Mouse (Mus musculus) C2C12 (cell line): Measurements from ENCODE around the gene Mbip. TPM values are rescaled to one million over a fixed set of nuclear protein-coding genes. Genes with fewer than 3 reads are reported as not detected.

Experiments used
- H3K27me3 ChIP-seq: one replicate; pipeline ENCODE4 v1.6.1; 2011; ENCODE audit not compliant: control insufficient read depth, insufficient read depth, insufficient read length
- H3K36me3 ChIP-seq: one replicate; pipeline ENCODE4 v1.6.1; 2011; ENCODE audit not compliant: control insufficient read depth, insufficient read depth
- H3K4me3 ChIP-seq: one replicate; pipeline ENCODE4 v1.5.1; 2011; ENCODE audit warnings: mild to moderate bottlenecking, control low read depth; ENCODE audit not compliant: poor library complexity, insufficient read depth, severe bottlenecking
- H3K79me2 ChIP-seq: one replicate; pipeline ENCODE4 v1.6.1; 2011; ENCODE audit not compliant: control insufficient read depth, insufficient read depth
- H3K79me3 ChIP-seq: one replicate; pipeline ENCODE4 v1.6.1; 2011; ENCODE audit warnings: low read depth, control low read depth
- H3ac ChIP-seq: one replicate; pipeline ENCODE3; 2011; ENCODE audit warnings: low read depth; ENCODE audit not compliant: control insufficient read depth, insufficient read length
- CEBPB ChIP-seq: IDR thresholded peaks from one replicate; pipeline ENCODE4 v1.6.1; 2011; ENCODE audit warnings: low read depth, mild to moderate bottlenecking, control low read depth, moderate library complexity
- CTCF ChIP-seq: IDR thresholded peaks from one replicate; pipeline ENCODE4 v1.5.1; 2011; ENCODE audit not compliant: control insufficient read depth, insufficient read depth, insufficient read length
- FOSL1 ChIP-seq: IDR thresholded peaks from one replicate; pipeline ENCODE4 v1.8.0; 2011; ENCODE audit warnings: mild to moderate bottlenecking, low read length; ENCODE audit not compliant: poor library complexity, insufficient read depth, severe bottlenecking
- MAX ChIP-seq: IDR thresholded peaks from one replicate; pipeline ENCODE4 v1.6.1; 2011; ENCODE audit warnings: mild to moderate bottlenecking, control low read depth
- MYOD1 ChIP-seq: IDR thresholded peaks from one replicate; pipeline ENCODE4 v1.6.1; 2011; ENCODE audit warnings: low read depth; ENCODE audit not compliant: control insufficient read depth, insufficient read length
- MYOG ChIP-seq: IDR thresholded peaks from one replicate; pipeline ENCODE4 v1.6.1; 2011; ENCODE audit not compliant: control insufficient read depth, insufficient read length; ENCODE audit errors: extremely low read depth
- USF1 ChIP-seq: IDR thresholded peaks from one replicate; pipeline ENCODE4 v1.6.1; 2011; ENCODE audit warnings: low read depth, mild to moderate bottlenecking, control low read depth, moderate library complexity
- polyA plus RNA-seq: library from polyadenylated mRNA; unstranded; fragments of >200 nt; fragmentation: generic; extraction: Trizol; gene quantifications from one replicate; pipeline ENCODE4 v1.2.1, GENCODE M21; 2012; ENCODE audit warnings: missing spikeins

Gene Mbip
- polyA plus RNA-seq, 1 experiment = 4.6 TPM

DNA sequence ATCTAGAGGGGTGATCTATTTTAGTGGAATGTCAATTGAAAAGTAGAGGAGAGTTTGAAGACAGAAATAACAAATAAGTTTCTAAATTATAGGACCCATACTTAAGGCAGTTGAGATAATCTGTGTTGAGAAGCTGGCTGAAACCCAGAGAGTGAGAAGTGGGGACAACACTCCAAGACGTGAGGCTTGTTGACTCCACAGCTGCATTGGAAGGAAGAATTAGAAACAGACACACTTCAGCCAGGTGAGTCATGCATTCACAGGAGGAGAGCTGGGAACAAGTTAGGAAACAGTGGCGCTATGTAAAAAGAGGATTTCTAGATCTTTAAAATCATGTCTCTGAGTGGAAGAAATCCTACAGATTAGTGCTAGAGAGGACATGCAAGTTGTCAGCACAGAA lies 12.2 kb downstream of the Mbip start:
- Histone ChIP-seq H3ac (no peak overlapping the region), H3K27me3 (no peaks in the 10 kb centered on the region), H3K36me3 (peaks cover 57% of the 10 kb centered on the region), H3K79me3 (no peaks in the 10 kb centered on the region), H3K79me2 (no peaks in the 10 kb centered on the region), H3K4me3 (no peak overlapping the region)
- TF ChIP-seq CEBPB = no peak
- no peak for TF ChIP-seq FOSL1
- no peak for TF ChIP-seq USF1
- TF ChIP-seq MYOD1 = no peak

DNA sequence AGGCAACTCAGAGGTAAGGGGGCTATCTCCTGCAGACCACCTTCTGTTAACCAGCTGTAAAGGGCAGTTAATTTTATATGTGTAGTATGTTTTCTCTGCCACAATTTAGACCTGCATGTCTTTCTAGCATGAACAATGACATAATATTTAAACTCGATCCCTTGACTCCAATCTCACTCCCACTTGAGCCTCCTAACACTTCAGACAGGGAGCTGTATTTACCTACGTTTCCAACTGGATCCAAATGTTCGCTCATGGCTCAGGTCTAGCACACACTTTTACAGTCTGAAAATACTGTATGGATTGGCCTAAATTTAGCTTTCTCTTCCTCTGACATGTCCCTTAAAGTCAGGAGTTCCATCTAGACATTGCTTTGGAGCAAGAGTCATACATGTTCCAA lies 13.2 kb downstream of the Mbip start:
- H3K27me3 ChIP-seq = no peaks in the 10 kb centered on the region
- peaks cover 56% of the 10 kb centered on the region for H3K36me3 ChIP-seq
- H3K4me3 ChIP-seq = no peak overlapping the region
- H3ac ChIP-seq = no peak overlapping the region
- TF ChIP-seq CEBPB (no peak), FOSL1 (no peak), CTCF (no peak), MYOD1 (no peak)
- no peaks in the 10 kb centered on the region for H3K79me2 ChIP-seq
- H3K79me3 ChIP-seq = no peaks in the 10 kb centered on the region

DNA sequence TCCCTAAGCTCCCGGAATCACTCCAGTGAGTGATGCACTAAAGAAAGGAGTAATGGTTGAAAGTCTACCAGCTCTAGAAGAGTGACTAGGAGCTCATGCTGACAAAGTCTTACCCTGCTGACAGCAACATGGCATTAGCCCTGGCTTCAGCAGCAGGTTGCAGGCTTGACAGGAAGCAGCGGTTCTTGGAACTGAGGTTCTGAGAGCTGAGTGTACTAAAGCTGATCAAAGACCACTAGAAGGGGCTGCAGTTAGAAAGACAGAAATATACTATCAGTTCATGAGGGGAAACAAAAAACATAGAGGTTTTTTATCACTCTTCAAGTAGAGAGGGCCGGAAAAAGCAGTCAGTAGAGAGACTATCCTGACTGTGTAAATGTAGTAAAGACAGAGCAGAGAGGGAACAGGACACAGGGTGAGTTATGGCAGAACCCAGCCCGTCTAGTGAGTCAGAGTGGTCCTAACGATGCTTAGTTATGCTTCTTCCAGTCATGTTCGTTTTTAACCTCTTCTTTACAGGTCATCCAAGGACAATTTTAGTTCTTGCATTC lies 18.2 kb downstream of the Mbip start:
- Histone ChIP-seq H3K79me2 (no peaks in the 10 kb centered on the region), H3K4me3 (no peak overlapping the region), H3K79me3 (no peaks in the 10 kb centered on the region), H3K36me3 (peaks cover 19% of the 10 kb centered on the region), H3ac (no peak overlapping the region), H3K27me3 (no peaks in the 10 kb centered on the region)
- no peak for TF ChIP-seq MYOD1
- no peak for TF ChIP-seq CTCF
- TF ChIP-seq CEBPB = no peak
- no peak for TF ChIP-seq MAX

DNA sequence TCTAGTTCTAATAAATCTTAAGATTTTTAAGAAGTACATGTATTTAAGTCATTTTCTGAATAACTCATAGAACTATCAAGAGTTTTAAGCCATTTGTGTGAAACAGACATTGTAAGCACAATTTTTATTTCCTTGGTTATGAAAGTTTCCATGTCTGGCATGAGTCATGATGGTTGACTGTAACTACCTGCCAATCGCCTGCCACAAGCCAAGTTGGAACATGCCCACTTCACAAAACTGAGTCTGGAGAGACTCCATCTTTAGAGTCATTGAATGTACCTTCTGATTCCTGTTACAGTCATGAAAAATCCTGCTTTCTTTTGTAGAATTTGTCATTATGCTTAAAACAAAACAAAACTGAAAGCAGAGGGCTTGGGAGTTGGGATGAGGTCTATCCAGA lies 19.8 kb downstream of the Mbip start:
- no peak overlapping the region for H3K4me3 ChIP-seq
- H3K27me3 ChIP-seq = no peaks in the 10 kb centered on the region
- no peaks in the 10 kb centered on the region for H3K79me2 ChIP-seq
- TF ChIP-seq MYOG (no peak), FOSL1 (no peak), MAX (no peak), CTCF (no peak)
- H3ac ChIP-seq = no peak overlapping the region
- H3K36me3 ChIP-seq = peaks cover 10% of the 10 kb centered on the region
- no peaks in the 10 kb centered on the region for H3K79me3 ChIP-seq

DNA sequence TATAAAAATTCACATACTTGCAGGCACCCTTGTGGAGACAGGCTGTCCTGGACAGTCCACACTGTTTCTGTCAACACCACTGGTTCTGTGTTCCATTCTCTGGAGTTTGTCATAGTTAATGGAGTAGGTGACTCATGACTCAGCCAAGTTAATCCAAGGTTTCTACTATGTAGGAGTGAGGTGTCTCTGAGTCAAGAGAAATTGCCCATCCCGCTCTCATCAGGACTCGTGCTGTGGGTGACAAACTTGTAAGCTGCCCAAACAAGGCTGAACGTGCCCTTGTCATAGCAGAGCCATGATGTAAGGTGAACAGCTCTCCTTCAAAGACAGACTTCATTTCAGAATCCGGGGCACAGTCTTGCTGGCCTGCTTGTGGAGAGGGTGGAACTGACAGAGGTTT lies 26.8 kb downstream of the Mbip start:
- TF ChIP-seq MYOG (no peak), CEBPB (no peak), USF1 (no peak), FOSL1 (no peak)
- H3ac ChIP-seq = no peak overlapping the region

DNA sequence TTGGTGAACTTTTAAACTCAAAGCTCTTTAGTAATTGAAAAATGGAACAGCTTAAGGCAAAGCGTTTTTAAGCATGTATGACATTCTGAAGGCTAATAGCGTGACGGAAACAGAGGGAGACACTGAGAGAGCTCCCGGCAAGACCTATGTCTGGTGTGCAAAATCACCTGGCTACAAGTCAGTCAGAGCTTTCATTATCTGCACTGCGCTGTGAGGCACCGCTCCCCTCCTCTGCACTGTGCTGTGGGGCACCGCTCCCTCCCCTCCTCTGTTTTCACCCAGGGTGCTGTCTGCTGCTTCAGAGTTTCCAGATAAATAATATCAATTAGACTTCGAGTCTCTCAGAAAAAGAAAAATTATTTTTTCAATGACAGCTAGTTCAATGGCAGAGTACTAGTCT lies 27.6 kb downstream of the Mbip start:
- H3K79me3 ChIP-seq = no peaks in the 10 kb centered on the region

More for the DNA sequence above, 26.8 kb downstream of the Mbip start:
- Histone ChIP-seq H3K79me2 (no peaks in the 10 kb centered on the region), H3K36me3 (no peaks in the 10 kb centered on the region), H3K79me3 (no peaks in the 10 kb centered on the region), H3K27me3 (no peaks in the 10 kb centered on the region), H3K4me3 (no peak overlapping the region)

More for the DNA sequence above, 27.6 kb downstream of the Mbip start:
- H3K4me3 ChIP-seq = no peak overlapping the region
- H3ac ChIP-seq = no peak overlapping the region
- H3K27me3 ChIP-seq = no peaks in the 10 kb centered on the region
- H3K79me2 ChIP-seq = no peaks in the 10 kb centered on the region
- no peaks in the 10 kb centered on the region for H3K36me3 ChIP-seq
- TF ChIP-seq MYOG (no peak), CTCF (no peak), FOSL1 (no peak), USF1 (no peak), MYOD1 (no peak), CEBPB (no peak), MAX (no peak)
